Mouse (Mus musculus) forebrain, postnatal 0 days (tissue): ENCODE measurements around the gene Osgin1. TPM values are rescaled to one million over a fixed set of nuclear protein-coding genes. Genes with fewer than 3 reads are reported as not detected.

Experiments used
- ATAC-seq: fragments of 200-750 bp; cut with Nextera tagmentation; 2 replicates; pipeline ENCODE4 v1.8.0; 2017; ENCODE audit warnings: mild to moderate bottlenecking, moderate library complexity
- DNase-seq: peaks from one replicate; pipeline ENCODE4 v3.0.0-alpha.2; 2015
- H3K27ac ChIP-seq: fragments of 300-500 bp; sonication (generic); 2 replicates; pipeline ENCODE4 v1.5.1; 2014; ENCODE audit warnings: low read depth, mild to moderate bottlenecking, antibody characterized with exemption, low read length, moderate library complexity, mixed read lengths
- H3K27me3 ChIP-seq: fragments of 300-500 bp; sonication (generic); 2 replicates; pipeline ENCODE4 v1.6.1; 2014; ENCODE audit warnings: mild to moderate bottlenecking, low read length, mixed read lengths; ENCODE audit not compliant: insufficient read depth
- H3K36me3 ChIP-seq: fragments of 300-500 bp; sonication (generic); 2 replicates; pipeline ENCODE4 v1.6.1; 2014; ENCODE audit warnings: mild to moderate bottlenecking, moderate library complexity; ENCODE audit not compliant: insufficient read depth
- H3K4me1 ChIP-seq: fragments of 300-500 bp; sonication (generic); 2 replicates; pipeline ENCODE4 v1.6.1; 2014; ENCODE audit warnings: antibody characterized with exemption; ENCODE audit not compliant: insufficient read depth
- H3K4me2 ChIP-seq: fragments of 300-500 bp; sonication (generic); 2 replicates; pipeline ENCODE4 v1.6.1; 2014; ENCODE audit warnings: low read depth, mild to moderate bottlenecking, moderate library complexity
- H3K4me3 ChIP-seq: fragments of 300-500 bp; sonication (generic); 2 replicates; pipeline ENCODE4 v1.5.1; 2014; ENCODE audit warnings: low read depth, low read length, mixed read lengths
- H3K9ac ChIP-seq: fragments of 300-500 bp; sonication (generic); 2 replicates; pipeline ENCODE4 v1.6.1; 2014; ENCODE audit warnings: mild to moderate bottlenecking
- H3K9me3 ChIP-seq: fragments of 300-500 bp; sonication (generic); 2 replicates; pipeline ENCODE4 v1.6.1; 2016; ENCODE audit warnings: low read length
- CTCF ChIP-seq: sonication (generic); IDR thresholded peaks from 2 replicates; pipeline ENCODE4 v1.5.1; 2016; ENCODE audit warnings: antibody characterized with exemption, control low read depth, low read depth
- WGBS: fragments of 180-500 bp; shearing (Covaris S2); extraction: QIAGEN DNeasy Blood & Tissue Kit; methylation state at CpG from one replicate; pipeline ENCODE4 v1.1.7; 2014; 5-methylcytosine and 5-hydroxymethylcytosine counted together
- polyA plus RNA-seq: library from polyadenylated mRNA; unstranded; fragments of >200 nt; fragmentation: Nextera tagmentation; extraction: Ambion mirVana; gene quantifications from 2 replicates; pipeline ENCODE4 v1.2.1, GENCODE M21; 2015
- total RNA-seq: library from RNA; depleted of rRNA; stranded (reverse); fragments of >200 nt; gene quantifications from 2 replicates; pipeline ENCODE4 v1.2.3, GENCODE M21; 2014

Gene Osgin1
- total and polyA plus RNA-seq, 2 experiments from 2014 or later = 0.12 TPM; not detected in 1

- no peaks in the 10 kb centered on the region for H3K4me1 ChIP-seq
- H3K9me3 ChIP-seq = no peaks in the 10 kb centered on the region
- 48% methylated on average over 9 of the region's 9 CpGs for WGBS
- H3K27me3 ChIP-seq = no peaks in the 10 kb centered on the region
- no peak overlapping the region for H3K4me3 ChIP-seq
- no peaks in the 10 kb centered on the region for H3K36me3 ChIP-seq
- ATAC-seq (peak; percentile 34; the same call in 1 of the 2 replicates), DNase-seq (no peak)
- H3K9ac ChIP-seq = no peak overlapping the region
- H3K27ac ChIP-seq = no peak overlapping the region
- no peak for TF ChIP-seq CTCF
- H3K4me2 ChIP-seq = no peak overlapping the region
Measured at GRCm38 (mm10) chr8:119422123-119422711, 11.7 kb upstream of the Osgin1 start.

GRCm38 (mm10) chr8:119423631-119424141, 10.2 kb upstream of the Osgin1 start:
- Histone ChIP-seq H3K4me3 (no peak overlapping the region), H3K4me1 (no peaks in the 10 kb centered on the region), H3K9ac (no peak overlapping the region), H3K27me3 (no peaks in the 10 kb centered on the region), H3K9me3 (no peaks in the 10 kb centered on the region), H3K27ac (no peak overlapping the region), H3K4me2 (no peak overlapping the region), H3K36me3 (no peaks in the 10 kb centered on the region)
- TF ChIP-seq CTCF = no peak
- DNase-seq = no peak
- no peak for ATAC-seq
- WGBS = 64% methylated on average over 9 of the region's 9 CpGs

GRCm38 (mm10) chr8:119424199-119424733, 9.7 kb upstream of the Osgin1 start:
- H3K4me1 ChIP-seq = no peaks in the 10 kb centered on the region
- H3K4me2 ChIP-seq = no peak overlapping the region
- ATAC-seq (no peak), DNase-seq (no peak)
- no peak overlapping the region for H3K27ac ChIP-seq
- H3K4me3 ChIP-seq = no peak overlapping the region
- TF ChIP-seq CTCF = no peak
- H3K9me3 ChIP-seq = no peaks in the 10 kb centered on the region
- no peak overlapping the region for H3K9ac ChIP-seq
- WGBS = 83% methylated on average over 10 of the region's 10 CpGs
- H3K27me3 ChIP-seq = no peaks in the 10 kb centered on the region
- H3K36me3 ChIP-seq = no peaks in the 10 kb centered on the region

- WGBS = 83% methylated on average over 10 of the region's 10 CpGs
- H3K9me3 ChIP-seq = no peaks in the 10 kb centered on the region
- no peak overlapping the region for H3K27ac ChIP-seq
- no peaks in the 10 kb centered on the region for H3K36me3 ChIP-seq
- no peak overlapping the region for H3K9ac ChIP-seq
- no peak overlapping the region for H3K4me3 ChIP-seq
- H3K4me2 ChIP-seq = no peak overlapping the region
- no peaks in the 10 kb centered on the region for H3K4me1 ChIP-seq
- no peaks in the 10 kb centered on the region for H3K27me3 ChIP-seq
- DNase-seq (no peak), ATAC-seq (no peak)
- TF ChIP-seq CTCF = no peak
Measured at GRCm38 (mm10) chr8:119424740-119425139, 9.2 kb upstream of the Osgin1 start.

GRCm38 (mm10) chr8:119425533-119425932, 8.4 kb upstream of the Osgin1 start:
- Histone ChIP-seq H3K36me3 (no peaks in the 10 kb centered on the region), H3K27me3 (no peaks in the 10 kb centered on the region), H3K27ac (no peak overlapping the region), H3K9me3 (no peaks in the 10 kb centered on the region), H3K4me2 (no peak overlapping the region), H3K4me1 (no peaks in the 10 kb centered on the region), H3K9ac (no peak overlapping the region), H3K4me3 (no peak overlapping the region)
- 90% methylated on average over 10 of the region's 10 CpGs for WGBS
- no peak for TF ChIP-seq CTCF
- DNase-seq (no peak), ATAC-seq (no peak)

GRCm38 (mm10) chr8:119426069-119426735, 7.7 kb upstream of the Osgin1 start:
- Histone ChIP-seq H3K36me3 (no peaks in the 10 kb centered on the region), H3K9ac (no peak overlapping the region), H3K4me3 (no peak overlapping the region), H3K27ac (no peak overlapping the region), H3K27me3 (no peaks in the 10 kb centered on the region), H3K4me1 (no peaks in the 10 kb centered on the region), H3K4me2 (no peak overlapping the region), H3K9me3 (no peaks in the 10 kb centered on the region)
- 88% methylated on average over 6 of the region's 6 CpGs for WGBS
- no peak for TF ChIP-seq CTCF
- DNase-seq = no peak
- ATAC-seq = no peak
